Mouse (Mus musculus): ENCODE results near the gene 4930469K13Rik.

GRCm38 (mm10) chr11:34008702-34009101 is 89.7 kb downstream of the 4930469K13Rik start:
- TF ChIP-seq EP300 (IDR thresholded peaks at IDR 0.05; ENCODE audit: low read depth in 1 of 2, low read length in 2 of 2) (peak in 1 of 2 experiments; percentile 61; a peak in 3 of 4 replicates), CTCF (IDR thresholded peaks at IDR 0.05 in 2 of 3, conservative IDR thresholded peaks at IDR 0.05 in 1 of 3; ENCODE audit: control insufficient read depth in 1 of 3, insufficient read depth in 1 of 3, low read depth in 2 of 3, low read length in 3 of 3, poor library complexity in 1 of 3, severe bottlenecking in 1 of 3) (peak; percentile 80 to 95 (median 85)), POLR2A (IDR thresholded peaks at IDR 0.05; ENCODE audit: control insufficient read depth in 1 of 2, insufficient read depth in 1 of 2, low read depth in 1 of 2, low read length in 2 of 2, poor library complexity in 1 of 2) (peak in 1 of 2 experiments; percentile 17; a peak in 1 of 4 replicates), MXI1 (IDR thresholded peaks at IDR 0.05; ENCODE audit: low read depth, low read length) (0 out of 2 replicates have a peak, but pooled peaks have one; percentile 1), ZNF384 (IDR thresholded peaks at IDR 0.05; ENCODE audit: low read depth, low read length) (no peak), MAFK (IDR thresholded peaks at IDR 0.05; ENCODE audit: borderline replicate concordance, low read depth, low read length) (no peak), POLR2AphosphoS5 (IDR thresholded peaks at IDR 0.05; ENCODE audit: borderline replicate concordance, low read depth, low read length) (no peak), GATA1 (IDR thresholded peaks at IDR 0.05; ENCODE audit: low read depth, low read length) (peak; percentile 74)

Data from MEL (cell line).